Mouse (Mus musculus): ENCODE data around the gene Dnah6. TPM values are rescaled to one million over a fixed set of nuclear protein-coding genes. Genes with fewer than 3 reads are reported as not detected.

Gene Dnah6
- polyA plus RNA-seq, 1 experiment from 2014 or later, result 0.10 TPM

Other genes with a start within 250 kb of the Dnah6 start
- 197 and 205 TPM in 2 replicates for gene Suclg1, start 26.7 kb upstream of the Dnah6 start, polyA plus RNA-seq (2015; fragmentation: Nextera tagmentation; extraction: Ambion mirVana)
- not detected in 2 replicates for gene 4931417E11Rik, start 248.0 kb upstream of the Dnah6 start, polyA plus RNA-seq (2015; fragmentation: Nextera tagmentation; extraction: Ambion mirVana)

Data from stomach, embryonic 16.5 days (tissue).